Mouse (Mus musculus) testis, adult 2 months (tissue): ENCODE results near the gene Abtb2.

Experiments used
- CTCF ChIP-seq: fragments of 200-500 bp; IDR thresholded peaks from 2 replicates; pipeline ENCODE4 v1.5.1; 2012; ENCODE audit warnings: low read depth, mild to moderate bottlenecking, inconsistent platforms, low read length, moderate library complexity; ENCODE audit not compliant: control insufficient read depth, insufficient read depth, insufficient replicate concordance
- POLR2A ChIP-seq: fragments of 200-500 bp; IDR thresholded peaks from 2 replicates; pipeline ENCODE4 v1.6.1; 2012; ENCODE audit warnings: low read depth, mild to moderate bottlenecking, inconsistent platforms, low read length, moderate library complexity; ENCODE audit not compliant: control insufficient read depth

GRCm38 (mm10) chr2:103703865-103704264 lies 137.8 kb downstream of the Abtb2 start:
- TF ChIP-seq POLR2A (no peak), CTCF (no peak)
